Mouse (Mus musculus) CH12F3 (cell line): ENCODE results near the gene Ubac2.

Experiments used
- in situ Hi-C: fragments of 300-500 bp; cut with MboI; formaldehyde crosslinking; loops from 2 replicates; pipeline ENCODE4 v1.14.3; 2020; ENCODE audit warnings: low sequenced_read_pairs

Gene Ubac2

GRCm38 (mm10) chr14:121922731-121923130, 44.3 kb downstream of the Ubac2 start:
- in situ Hi-C loops: no loop called here

GRCm38 (mm10) chr14:121924876-121925275, 46.5 kb downstream of the Ubac2 start:
- in situ Hi-C loops: no loop called here

- in situ Hi-C loops: no loop called here
Measured at GRCm38 (mm10) chr14:121926901-121927300, 48.5 kb downstream of the Ubac2 start.

- in situ Hi-C loops: no loop called here
Measured at GRCm38 (mm10) chr14:121927451-121927850, 49.0 kb downstream of the Ubac2 start.

GRCm38 (mm10) chr14:121928375-121929137, 50.1 kb downstream of the Ubac2 start:
- in situ Hi-C loops: no loop called here

GRCm38 (mm10) chr14:121929243-121929951, 51.0 kb downstream of the Ubac2 start:
- in situ Hi-C loops: no loop called here

GRCm38 (mm10) chr14:121930731-121931383, 52.4 kb downstream of the Ubac2 start:
- in situ Hi-C loops: loop anchor here (5.0 kb wide), 1 partner anchor 131 kb away; no protein-coding TSS in a partner anchor

GRCm38 (mm10) chr14:121931594-121931993, 53.2 kb downstream of the Ubac2 start:
- in situ Hi-C loops: loop anchor here (5.0 kb wide), 1 partner anchor 131 kb away; no protein-coding TSS in a partner anchor

GRCm38 (mm10) chr14:121932180-121932579, 53.8 kb downstream of the Ubac2 start:
- in situ Hi-C loops: loop anchor here (5.0 kb wide), 1 partner anchor 130 kb away; no protein-coding TSS in a partner anchor

GRCm38 (mm10) chr14:121933906-121934596, 55.6 kb downstream of the Ubac2 start:
- in situ Hi-C loops: loop anchor here (5.0 kb wide), 1 partner anchor 128 kb away; no protein-coding TSS in a partner anchor

- in situ Hi-C loops: loop anchor here (5.0 kb wide), 1 partner anchor 128 kb away; no protein-coding TSS in a partner anchor
Measured at GRCm38 (mm10) chr14:121934597-121934946, 56.2 kb downstream of the Ubac2 start.

- in situ Hi-C loops: no loop called here
Measured at GRCm38 (mm10) chr14:121936356-121936755, 57.9 kb downstream of the Ubac2 start.

- in situ Hi-C loops: no loop called here
Measured at GRCm38 (mm10) chr14:121936856-121937255, 58.4 kb downstream of the Ubac2 start.

- in situ Hi-C loops: no loop called here
Measured at GRCm38 (mm10) chr14:121937601-121938255, 59.3 kb downstream of the Ubac2 start.

- in situ Hi-C loops: no loop called here
Measured at GRCm38 (mm10) chr14:121938256-121939191, 60.1 kb downstream of the Ubac2 start.

- in situ Hi-C loops: no loop called here
Measured at GRCm38 (mm10) chr14:121939582-121939981, 61.2 kb downstream of the Ubac2 start.

- in situ Hi-C loops: no loop called here
Measured at GRCm38 (mm10) chr14:121946131-121946530, 67.7 kb downstream of the Ubac2 start.

- in situ Hi-C loops: no loop called here
Measured at GRCm38 (mm10) chr14:121946728-121947127, 68.3 kb downstream of the Ubac2 start.

- in situ Hi-C loops: no loop called here
Measured at GRCm38 (mm10) chr14:121947201-121947760, 68.9 kb downstream of the Ubac2 start.
